In genomic region chr11:4097091-4097621, GRCm38 (mm10) we compare ENCODE assay signal across 7 mouse cellular contexts. TPM values are rescaled to one million over a fixed set of nuclear protein-coding genes. Genes with fewer than 3 reads are reported as not detected.
DNase-seq lines count a peak whose midpoint lies in the region; ATAC-seq and TF ChIP-seq lines count a peak whose summit lies in the region.

No protein-coding gene starts in this region.

- no peak for DNase-seq in lung, postnatal 0 days (ENCODE audit: low spot score)
- DNase-seq in lung, postnatal 25 days (ENCODE audit: low spot score) = no peak
- DNase-seq in embryonic facial prominence, embryonic 11.5 days (ENCODE audit: low spot score) = peak; percentile 4
- no peak for DNase-seq in liver, postnatal 0 days
- DNase-seq in thymus, postnatal 25 days = peak; percentile 24
- no peak for DNase-seq in adrenal gland, adult 8-10 months

- H3K4me1 ChIP-seq in lung, postnatal 0 days (ENCODE audit: insufficient read depth, low read depth, low read length) = peaks cover 12% of the 10 kb centered on the region; the same call in 1 of the 2 replicates
- peaks cover 4% of the 10 kb centered on the region for H3K4me1 ChIP-seq in embryonic facial prominence, embryonic 11.5 days (ENCODE audit: control insufficient read depth, insufficient read depth, low read length)
- peaks cover 25% of the 10 kb centered on the region for H3K4me1 ChIP-seq in hindbrain, embryonic 12.5 days
- H3K4me1 ChIP-seq in liver, postnatal 0 days (ENCODE audit: insufficient read depth) = peaks cover 36% of the 10 kb centered on the region

- no peaks in the 10 kb centered on the region for H3K27me3 ChIP-seq in lung, postnatal 0 days (replicated peaks; ENCODE audit: insufficient read depth, low read length)
- no peaks in the 10 kb centered on the region for H3K27me3 ChIP-seq in embryonic facial prominence, embryonic 11.5 days (ENCODE audit: control insufficient read depth, insufficient read depth, low read length)
- H3K27me3 ChIP-seq in hindbrain, embryonic 12.5 days = no peaks in the 10 kb centered on the region
- no peaks in the 10 kb centered on the region for H3K27me3 ChIP-seq in liver, postnatal 0 days (ENCODE audit: insufficient read depth, low read length)

- H3K36me3 ChIP-seq in lung, postnatal 0 days (ENCODE audit: insufficient read depth, low read length) = no peaks in the 10 kb centered on the region
- no peaks in the 10 kb centered on the region for H3K36me3 ChIP-seq in embryonic facial prominence, embryonic 11.5 days (replicated peaks; ENCODE audit: control insufficient read depth, insufficient read depth, low read depth, low read length)
- no peaks in the 10 kb centered on the region for H3K36me3 ChIP-seq in hindbrain, embryonic 12.5 days
- H3K36me3 ChIP-seq in liver, postnatal 0 days (replicated peaks; ENCODE audit: insufficient read depth, low read length) = peaks cover 11% of the 10 kb centered on the region

- H3K4me3 ChIP-seq in lung, postnatal 0 days (ENCODE audit: low read depth, low read length) = peak overlapping the region; percentile 29; the same call in 1 of the 2 replicates
- H3K4me3 ChIP-seq in embryonic facial prominence, embryonic 11.5 days (ENCODE audit: low read depth, low read length) = peak overlapping the region; percentile 43
- H3K4me3 ChIP-seq in hindbrain, embryonic 12.5 days = peak overlapping the region; percentile 45
- peak overlapping the region; percentile 60 for H3K4me3 ChIP-seq in liver, postnatal 0 days (ENCODE audit: low read depth, low read length)

- peak overlapping the region; percentile 61 for H3K4me2 ChIP-seq in lung, postnatal 0 days (replicated peaks; ENCODE audit: low read depth, low read length)
- H3K4me2 ChIP-seq in embryonic facial prominence, embryonic 11.5 days (ENCODE audit: low read depth, low read length) = peak overlapping the region; percentile 80
- peak overlapping the region; percentile 85 for H3K4me2 ChIP-seq in hindbrain, embryonic 12.5 days (replicated peaks)
- H3K4me2 ChIP-seq in liver, postnatal 0 days (ENCODE audit: low read depth, low read length) = peak overlapping the region; percentile 85

- 23% methylated on average over 10 of the region's 10 CpGs for WGBS in lung, postnatal 0 days
- WGBS in embryonic facial prominence, embryonic 11.5 days = 38% methylated on average over 10 of the region's 10 CpGs
- WGBS in hindbrain, embryonic 12.5 days = 31% methylated on average over 10 of the region's 10 CpGs
- 30% methylated on average over 10 of the region's 10 CpGs for WGBS in liver, postnatal 0 days (ENCODE audit: insufficient replicate concordance)

- no peak for TF ChIP-seq EP300 in lung, postnatal 0 days (IDR thresholded peaks at IDR 0.05)
- TF ChIP-seq EP300 in liver, postnatal 0 days (IDR thresholded peaks at IDR 0.05; ENCODE audit: low read depth) = no peak

- peak overlapping the region; percentile 57 for H3K27ac ChIP-seq in lung, postnatal 0 days (ENCODE audit: low read length)
- H3K27ac ChIP-seq in embryonic facial prominence, embryonic 11.5 days (replicated peaks; ENCODE audit: low read depth, low read length) = peak overlapping the region; percentile 71
- peak overlapping the region; percentile 87 for H3K27ac ChIP-seq in hindbrain, embryonic 12.5 days
- peak overlapping the region; percentile 76 for H3K27ac ChIP-seq in liver, postnatal 0 days (ENCODE audit: low read depth)

- peak overlapping the region; percentile 54 for H3K9ac ChIP-seq in lung, postnatal 0 days (replicated peaks; ENCODE audit: low read depth)
- H3K9ac ChIP-seq in embryonic facial prominence, embryonic 11.5 days (replicated peaks; ENCODE audit: low read length) = peak overlapping the region; percentile 73
- H3K9ac ChIP-seq in hindbrain, embryonic 12.5 days = peak overlapping the region; percentile 86
- H3K9ac ChIP-seq in liver, postnatal 0 days (replicated peaks) = peak overlapping the region; percentile 74

- H3K9me3 ChIP-seq in lung, postnatal 0 days (ENCODE audit: low read length) = no peaks in the 10 kb centered on the region
- H3K9me3 ChIP-seq in embryonic facial prominence, embryonic 11.5 days (replicated peaks; ENCODE audit: control insufficient read depth, low read length) = no peaks in the 10 kb centered on the region
- H3K9me3 ChIP-seq in hindbrain, embryonic 12.5 days (replicated peaks) = no peaks in the 10 kb centered on the region
- no peaks in the 10 kb centered on the region for H3K9me3 ChIP-seq in liver, postnatal 0 days (ENCODE audit: low read length)

- no peak for TF ChIP-seq CTCF in lung, postnatal 0 days (IDR thresholded peaks at IDR 0.05)
- no peak for TF ChIP-seq CTCF in liver, postnatal 0 days (IDR thresholded peaks at IDR 0.05; ENCODE audit: low read depth)

- no peak for ATAC-seq in lung, postnatal 0 days
- ATAC-seq in embryonic facial prominence, embryonic 11.5 days (replicated peaks; ENCODE audit: insufficient number of reproducible peaks, low FRiP score, low TSS enrichment, low read depth) = peak; percentile 8
- peak; percentile 57 for ATAC-seq in hindbrain, embryonic 12.5 days (ENCODE audit: low FRiP score)
- ATAC-seq in liver, postnatal 0 days = peak; percentile 16

RNA-seq across cellular contexts. Expression of gene Mtfp1, which starts 1.9 kb away (rescaled TPM):
- polyA plus RNA-seq in lung, postnatal 0 days (2015; fragmentation: Nextera tagmentation; extraction: Ambion mirVana) = 6.4 and 6.5 TPM in 2 replicates
- 6.7 and 8.7 TPM in 2 replicates for polyA plus RNA-seq in embryonic facial prominence, embryonic 11.5 days (2014; fragmentation: Nextera tagmentation; extraction: Ambion mirVana)
- 5.4 and 5.6 TPM in 2 replicates for polyA plus RNA-seq in hindbrain, embryonic 12.5 days (2016; fragmentation: Nextera tagmentation; extraction: Ambion mirVana)
- polyA plus RNA-seq in liver, postnatal 0 days (2015; fragmentation: Nextera tagmentation; extraction: Ambion mirVana) = 17.7 and 21.1 TPM in 2 replicates
- total RNA-seq in adrenal gland, adult 8-10 months (2022) = 10 to 100 TPM; 17.5 to 21.4 (median 18.9) TPM

RNA-seq across cellular contexts. Expression of gene Sec14l2, which starts 26.1 kb away (rescaled TPM):
- 6.5 and 7.6 TPM in 2 replicates for polyA plus RNA-seq in lung, postnatal 0 days (2015; fragmentation: Nextera tagmentation; extraction: Ambion mirVana)
- 1.3 and 1.5 TPM in 2 replicates for polyA plus RNA-seq in embryonic facial prominence, embryonic 11.5 days (2014; fragmentation: Nextera tagmentation; extraction: Ambion mirVana)
- 1.8 and 3.1 TPM in 2 replicates for polyA plus RNA-seq in hindbrain, embryonic 12.5 days (2016; fragmentation: Nextera tagmentation; extraction: Ambion mirVana)
- polyA plus RNA-seq in liver, postnatal 0 days (2015; fragmentation: Nextera tagmentation; extraction: Ambion mirVana) = 48.0 and 54.2 TPM in 2 replicates
- total RNA-seq in adrenal gland, adult 8-10 months (2022) = 1 to 10 TPM; 2.0 to 3.3 (median 2.4) TPM

RNA-seq across cellular contexts. Expression of gene Sec14l3, which starts 32.5 kb away (rescaled TPM):
- polyA plus RNA-seq in lung, postnatal 0 days (2015; fragmentation: Nextera tagmentation; extraction: Ambion mirVana) = 529 and 716 TPM in 2 replicates
- polyA plus RNA-seq in embryonic facial prominence, embryonic 11.5 days (2014; fragmentation: Nextera tagmentation; extraction: Ambion mirVana) = not detected in 2 replicates
- not detected in 2 replicates for polyA plus RNA-seq in hindbrain, embryonic 12.5 days (2016; fragmentation: Nextera tagmentation; extraction: Ambion mirVana)
- 0.11 TPM in 1 of 2 replicates, not detected in the other for polyA plus RNA-seq in liver, postnatal 0 days (2015; fragmentation: Nextera tagmentation; extraction: Ambion mirVana)
- under 1 TPM in 1 of 4 experiments, not detected in 3; 0.34 TPM for total RNA-seq in adrenal gland, adult 8-10 months (2022)

RNA-seq across cellular contexts. Expression of gene Rnf215, which starts 37.8 kb away (rescaled TPM):
- polyA plus RNA-seq in lung, postnatal 0 days (2015; fragmentation: Nextera tagmentation; extraction: Ambion mirVana) = 57.8 and 59.0 TPM in 2 replicates
- 26.1 and 26.4 TPM in 2 replicates for polyA plus RNA-seq in embryonic facial prominence, embryonic 11.5 days (2014; fragmentation: Nextera tagmentation; extraction: Ambion mirVana)
- polyA plus RNA-seq in hindbrain, embryonic 12.5 days (2016; fragmentation: Nextera tagmentation; extraction: Ambion mirVana) = 42.7 and 44.5 TPM in 2 replicates
- 6.4 and 6.8 TPM in 2 replicates for polyA plus RNA-seq in liver, postnatal 0 days (2015; fragmentation: Nextera tagmentation; extraction: Ambion mirVana)
- 10 to 100 TPM; 28.2 to 38.2 (median 33.1) TPM for total RNA-seq in adrenal gland, adult 8-10 months (2022)

Comparison
In these comparisons a context has a peak if more than half of its experiments do, and no peak if none do; other contexts are left out.
1. DNase-seq: peak in embryonic facial prominence, embryonic 11.5 days (single experiment) and thymus, postnatal 25 days (single experiment); none in lung, postnatal 0 days (single experiment), lung, postnatal 25 days (single experiment), liver, postnatal 0 days (single experiment) and adrenal gland, adult 8-10 months (single experiment).
2. RNA of gene Sec14l3, which starts 32.5 kb away (polyA plus RNA-seq): 529 to 716 TPM in lung, postnatal 0 days; not detected in embryonic facial prominence, embryonic 11.5 days, not detected in hindbrain, embryonic 12.5 days and 0.11 TPM in liver, postnatal 0 days; every median in the first group is over 100 times any median in the second.
3. Peak in every context shown above with its lines, with median percentiles within 50 percentile points of each other: H3K27ac ChIP-seq, H3K4me2 ChIP-seq, H3K4me3 ChIP-seq and H3K9ac ChIP-seq.